Mouse (Mus musculus) heart, embryonic 16.5 days (tissue): ENCODE results near the gene Ibtk. TPM values are rescaled to one million over a fixed set of nuclear protein-coding genes. Genes with fewer than 3 reads are reported as not detected.

Experiments used
- ATAC-seq: fragments of 200-750 bp; cut with Nextera tagmentation; replicated peaks from 2 replicates; pipeline ENCODE4 v1.8.0; 2017; ENCODE audit warnings: moderate number of reproducible peaks; ENCODE audit not compliant: insufficient read depth, low FRiP score; ENCODE audit errors: extremely low read depth
- H3K27ac ChIP-seq: fragments of 300-500 bp; sonication (generic); 2 replicates; pipeline ENCODE4 v1.5.1; 2014; ENCODE audit warnings: mild to moderate bottlenecking, low read length, control low read depth, moderate library complexity
- H3K27me3 ChIP-seq: fragments of 300-500 bp; sonication (generic); 2 replicates; pipeline ENCODE4 v1.6.1; 2014; ENCODE audit warnings: low read length, mixed read lengths; ENCODE audit not compliant: control insufficient read depth, insufficient read depth
- H3K36me3 ChIP-seq: fragments of 300-500 bp; sonication (generic); 2 replicates; pipeline ENCODE4 v1.6.1; 2014; ENCODE audit not compliant: control insufficient read depth, insufficient read depth
- H3K4me1 ChIP-seq: fragments of 300-500 bp; sonication (generic); 2 replicates; pipeline ENCODE4 v1.6.1; 2014; ENCODE audit warnings: low read length, mixed read lengths; ENCODE audit not compliant: control insufficient read depth, insufficient read depth
- H3K4me2 ChIP-seq: fragments of 300-500 bp; sonication (generic); 2 replicates; pipeline ENCODE4 v1.6.1; 2014; ENCODE audit warnings: low read depth, mild to moderate bottlenecking, control low read depth, low read length
- H3K4me3 ChIP-seq: fragments of 300-500 bp; sonication (generic); 2 replicates; pipeline ENCODE4 v1.5.1; 2014; ENCODE audit warnings: mild to moderate bottlenecking, control low read depth, low read length
- H3K9ac ChIP-seq: fragments of 300-500 bp; sonication (generic); 2 replicates; pipeline ENCODE4 v1.6.1; 2014; ENCODE audit warnings: low read length, control low read depth
- H3K9me3 ChIP-seq: fragments of 300-500 bp; sonication (generic); replicated peaks from 2 replicates; pipeline ENCODE4 v1.6.1; 2016; ENCODE audit warnings: low read length; ENCODE audit not compliant: control insufficient read depth
- WGBS: fragments of 180-500 bp; shearing (Covaris S2); extraction: QIAGEN DNeasy Blood & Tissue Kit; methylation state at CpG from one replicate; pipeline ENCODE4 v1.1.7; 2014; 5-methylcytosine and 5-hydroxymethylcytosine counted together
- polyA plus RNA-seq: library from polyadenylated mRNA; unstranded; fragments of >200 nt; fragmentation: Nextera tagmentation; extraction: Ambion mirVana; gene quantifications from 2 replicates; pipeline ENCODE4 v1.2.1, GENCODE M21; 2015

Gene Ibtk
- polyA plus RNA-seq, 1 experiment from 2014 or later, result 21.3 TPM

- H3K27ac ChIP-seq, result no peak overlapping the region
- no peak for ATAC-seq
These were observed 75.1 kb downstream of the Ibtk start for GRCm38 (mm10) chr9:85673907-85674481.

GRCm38 (mm10) chr9:85671582-85672331 lies 77.4 kb downstream of the Ibtk start:
- no peaks in the 10 kb centered on the region; the same call in 1 of the 2 replicates for H3K4me1 ChIP-seq
- H3K36me3 ChIP-seq, result no peaks in the 10 kb centered on the region
- H3K4me2 ChIP-seq, result no peak overlapping the region
- H3K27ac ChIP-seq, result no peak overlapping the region
- 76% methylated on average over 6 of the region's 6 CpGs for WGBS
- no peaks in the 10 kb centered on the region for H3K9me3 ChIP-seq
- ATAC-seq, result no peak
- no peak overlapping the region for H3K4me3 ChIP-seq
- H3K9ac ChIP-seq, result no peak overlapping the region
- H3K27me3 ChIP-seq, result no peaks in the 10 kb centered on the region

More at GRCm38 (mm10) chr9:85673907-85674481, 75.1 kb downstream of the Ibtk start:
- Histone ChIP-seq H3K9ac (no peak overlapping the region), H3K4me2 (no peak overlapping the region), H3K4me1 (no peaks in the 10 kb centered on the region; the same call in 1 of the 2 replicates), H3K27me3 (no peaks in the 10 kb centered on the region), H3K9me3 (no peaks in the 10 kb centered on the region), H3K4me3 (no peak overlapping the region), H3K36me3 (no peaks in the 10 kb centered on the region)
- WGBS, result 38% methylated on average over 15 of the region's 15 CpGs

- no peak for ATAC-seq
- 66% methylated on average over 1 of the region's 1 CpGs for WGBS
- no peaks in the 10 kb centered on the region for H3K36me3 ChIP-seq
These were observed 84.8 kb downstream of the Ibtk start for GRCm38 (mm10) chr9:85664316-85664715.

GRCm38 (mm10) chr9:85663810-85664209 lies 85.3 kb downstream of the Ibtk start:
- no peak overlapping the region for H3K9ac ChIP-seq
- no peak overlapping the region for H3K4me3 ChIP-seq
- H3K4me2 ChIP-seq, result no peak overlapping the region
- H3K4me1 ChIP-seq, result peaks cover 4% of the 10 kb centered on the region; the same call in 1 of the 2 replicates
- no peak overlapping the region for H3K27ac ChIP-seq
- H3K9me3 ChIP-seq, result no peaks in the 10 kb centered on the region
- ATAC-seq, result no peak
- H3K36me3 ChIP-seq, result no peaks in the 10 kb centered on the region
- no peaks in the 10 kb centered on the region for H3K27me3 ChIP-seq
- WGBS, result 88% methylated on average over 1 of the region's 1 CpGs

More at GRCm38 (mm10) chr9:85664316-85664715, 84.8 kb downstream of the Ibtk start:
- H3K4me2 ChIP-seq, result no peak overlapping the region
- H3K9ac ChIP-seq, result no peak overlapping the region
- H3K4me1 ChIP-seq, result peaks cover 4% of the 10 kb centered on the region; the same call in 1 of the 2 replicates
- no peaks in the 10 kb centered on the region for H3K27me3 ChIP-seq
- H3K4me3 ChIP-seq, result no peak overlapping the region
- no peaks in the 10 kb centered on the region for H3K9me3 ChIP-seq
- H3K27ac ChIP-seq, result no peak overlapping the region

GRCm38 (mm10) chr9:85663091-85663490 lies 86.0 kb downstream of the Ibtk start:
- H3K4me1 ChIP-seq, result peaks cover 4% of the 10 kb centered on the region; the same call in 1 of the 2 replicates
- H3K27ac ChIP-seq, result no peak overlapping the region
- H3K4me2 ChIP-seq, result peak overlapping the region; percentile 10; the same call in 1 of the 2 replicates
- H3K36me3 ChIP-seq, result no peaks in the 10 kb centered on the region
- H3K27me3 ChIP-seq, result no peaks in the 10 kb centered on the region
- 17% methylated on average over 8 of the region's 8 CpGs for WGBS
- H3K4me3 ChIP-seq, result no peak overlapping the region
- H3K9me3 ChIP-seq, result no peaks in the 10 kb centered on the region
- ATAC-seq, result peak; percentile 58; the same call in 1 of the 2 replicates
- no peak overlapping the region for H3K9ac ChIP-seq

- no peaks in the 10 kb centered on the region for H3K36me3 ChIP-seq
- no peak for ATAC-seq
- H3K9ac ChIP-seq, result no peak overlapping the region
- no peaks in the 10 kb centered on the region for H3K27me3 ChIP-seq
- WGBS, result 61% methylated on average over 4 of the region's 4 CpGs
- H3K9me3 ChIP-seq, result peaks cover 2% of the 10 kb centered on the region
- H3K4me2 ChIP-seq, result no peak overlapping the region
- H3K27ac ChIP-seq, result no peak overlapping the region
- H3K4me1 ChIP-seq, result peaks cover 7% of the 10 kb centered on the region; the same call in 1 of the 2 replicates
- H3K4me3 ChIP-seq, result no peak overlapping the region
These were observed 95.7 kb downstream of the Ibtk start for GRCm38 (mm10) chr9:85653401-85653800.

- no peaks in the 10 kb centered on the region for H3K9me3 ChIP-seq
- H3K4me2 ChIP-seq, result no peak overlapping the region
- H3K36me3 ChIP-seq, result no peaks in the 10 kb centered on the region
- no peaks in the 10 kb centered on the region for H3K27me3 ChIP-seq
- no peak overlapping the region for H3K4me3 ChIP-seq
- H3K9ac ChIP-seq, result no peak overlapping the region
- no peak overlapping the region for H3K27ac ChIP-seq
- 0 out of 2 replicates have a peak, but pooled peaks cover 2% of the 10 kb centered on the region for H3K4me1 ChIP-seq
- ATAC-seq, result no peak
- WGBS, result 63% methylated on average over 2 of the region's 2 CpGs
These were observed 110.9 kb downstream of the Ibtk start for GRCm38 (mm10) chr9:85638276-85638675.
